Mouse (Mus musculus) intestine, embryonic 14.5 days (tissue): ENCODE measurements around the gene Dao. TPM values are rescaled to one million over a fixed set of nuclear protein-coding genes. Genes with fewer than 3 reads are reported as not detected.
A peak's percentile ranks its signal among the peaks of the same experiment; 100 is the strongest.

Experiments used
- ATAC-seq: fragments of 200-750 bp; cut with Nextera tagmentation; replicated peaks from 2 replicates; pipeline ENCODE4 v1.8.0; 2017; ENCODE audit warnings: low read depth, moderate number of reproducible peaks, moderate TSS enrichment, moderate library complexity; ENCODE audit not compliant: low FRiP score, low TSS enrichment
- DNase-seq: peaks from one replicate; pipeline ENCODE4 v3.0.0-alpha.2; 2018; ENCODE audit warnings: low spot score
- H3K27ac ChIP-seq: fragments of 300-500 bp; sonication (generic); 2 replicates; pipeline ENCODE4 v1.5.1; 2014; ENCODE audit warnings: low read depth, mild to moderate bottlenecking, control low read depth
- H3K27me3 ChIP-seq: fragments of 300-500 bp; sonication (generic); replicated peaks from 2 replicates; pipeline ENCODE4 v1.6.1; 2014; ENCODE audit warnings: low read length, control low read depth; ENCODE audit not compliant: control insufficient read depth, insufficient read depth
- H3K36me3 ChIP-seq: fragments of 300-500 bp; sonication (generic); 2 replicates; pipeline ENCODE4 v1.6.1; 2014; ENCODE audit warnings: low read length, control low read depth; ENCODE audit not compliant: control insufficient read depth, insufficient read depth
- H3K4me1 ChIP-seq: fragments of 300-500 bp; sonication (generic); replicated peaks from 2 replicates; pipeline ENCODE4 v1.6.1; 2014; ENCODE audit warnings: low read length, control low read depth, mixed read lengths; ENCODE audit not compliant: control insufficient read depth, insufficient read depth
- H3K4me2 ChIP-seq: fragments of 300-500 bp; sonication (generic); 2 replicates; pipeline ENCODE4 v1.6.1; 2014; ENCODE audit warnings: low read length
- H3K4me3 ChIP-seq: fragments of 300-500 bp; sonication (generic); 2 replicates; pipeline ENCODE4 v1.5.1; 2014; ENCODE audit warnings: low read depth, low read length, control low read depth, mixed read lengths
- H3K9ac ChIP-seq: fragments of 300-500 bp; sonication (generic); 2 replicates; pipeline ENCODE4 v1.6.1; 2014; ENCODE audit warnings: mild to moderate bottlenecking, low read length
- H3K9me3 ChIP-seq: fragments of 300-500 bp; sonication (generic); 2 replicates; pipeline ENCODE4 v1.6.1; 2016; ENCODE audit warnings: low read length, control low read depth; ENCODE audit not compliant: control insufficient read depth
- WGBS: fragments of 180-500 bp; shearing (Covaris S2); extraction: QIAGEN DNeasy Blood & Tissue Kit; methylation state at CpG from one replicate; pipeline ENCODE4 v1.1.7; 2014; 5-methylcytosine and 5-hydroxymethylcytosine counted together
- polyA plus RNA-seq: library from polyadenylated mRNA; unstranded; fragments of >200 nt; fragmentation: Nextera tagmentation; extraction: Ambion mirVana; gene quantifications from 2 replicates; pipeline ENCODE4 v1.2.1, GENCODE M21; 2014

The Dao gene
- polyA plus RNA-seq, 1 experiment from 2014 or later = 5.1 TPM

- no peaks in the 10 kb centered on the region for H3K27me3 ChIP-seq
- H3K4me2 ChIP-seq = no peak overlapping the region
- H3K4me1 ChIP-seq = no peaks in the 10 kb centered on the region
- H3K27ac ChIP-seq = no peak overlapping the region
- no peak overlapping the region for H3K9ac ChIP-seq
- WGBS = 92% methylated on average over 7 of the region's 7 CpGs
- no peaks in the 10 kb centered on the region; the same call in 1 of the 2 replicates for H3K9me3 ChIP-seq
- DNase-seq = no peak
- ATAC-seq = no peak
- H3K36me3 ChIP-seq = peaks cover 65% of the 10 kb centered on the region
- H3K4me3 ChIP-seq = no peak overlapping the region
These were observed 37.8 kb upstream of the Dao start for GRCm38 (mm10) chr5:113965659-113966185.

DNA sequence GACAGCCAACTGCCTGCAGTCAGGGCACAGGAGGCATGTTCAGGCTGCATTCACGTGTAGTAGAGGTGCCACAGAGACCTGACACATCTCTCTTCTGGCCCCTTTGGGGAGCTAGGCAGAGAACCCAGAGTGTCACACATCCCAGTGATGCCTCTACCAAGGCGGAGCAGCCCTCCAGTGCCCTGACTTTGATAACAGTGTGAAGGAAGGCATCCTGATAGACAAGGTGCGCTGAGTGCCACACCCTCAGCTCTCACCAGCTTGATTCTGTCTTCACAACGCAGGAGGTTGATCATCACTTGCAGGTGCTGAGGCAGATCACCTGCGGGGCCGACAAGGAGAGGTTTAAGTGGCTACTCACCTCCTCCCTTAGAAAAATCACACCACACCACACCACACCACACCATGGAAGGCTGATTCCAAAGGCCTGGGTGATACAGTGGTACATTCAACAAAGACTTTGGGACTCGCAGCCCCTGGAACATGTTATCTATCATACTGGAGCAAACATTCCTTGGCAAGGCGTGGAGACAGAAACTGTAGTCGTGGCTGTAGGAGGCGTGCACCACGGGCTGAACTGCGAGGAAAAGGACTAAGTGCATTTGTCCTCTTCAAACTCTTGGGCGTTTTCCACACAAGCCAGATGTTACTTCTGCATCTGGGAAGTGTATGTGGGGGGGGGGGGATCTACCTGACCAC lies 36.9 kb upstream of the Dao start:
- H3K27me3 ChIP-seq = no peaks in the 10 kb centered on the region
- H3K4me2 ChIP-seq = no peak overlapping the region
- no peak for DNase-seq
- no peak overlapping the region for H3K4me3 ChIP-seq
- no peak overlapping the region for H3K27ac ChIP-seq
- WGBS = 75% methylated on average over 13 of the region's 13 CpGs
- ATAC-seq = no peak
- H3K9ac ChIP-seq = no peak overlapping the region
- H3K36me3 ChIP-seq = peaks cover 65% of the 10 kb centered on the region
- H3K4me1 ChIP-seq = no peaks in the 10 kb centered on the region
- no peaks in the 10 kb centered on the region; the same call in 1 of the 2 replicates for H3K9me3 ChIP-seq

GRCm38 (mm10) chr5:113968371-113968770 lies 35.1 kb upstream of the Dao start:
- WGBS = 79% methylated on average over 11 of the region's 11 CpGs

GRCm38 (mm10) chr5:113971434-113971960 lies 32.0 kb upstream of the Dao start:
- Histone ChIP-seq H3K27ac (no peak overlapping the region), H3K27me3 (no peaks in the 10 kb centered on the region), H3K4me2 (no peak overlapping the region), H3K9me3 (no peaks in the 10 kb centered on the region), H3K36me3 (peaks cover 33% of the 10 kb centered on the region), H3K4me1 (peaks cover 16% of the 10 kb centered on the region), H3K9ac (no peak overlapping the region), H3K4me3 (no peak overlapping the region)
- WGBS = 75% methylated on average over 10 of the region's 10 CpGs
- DNase-seq (no peak), ATAC-seq (no peak)

More at GRCm38 (mm10) chr5:113968371-113968770, 35.1 kb upstream of the Dao start:
- Histone ChIP-seq H3K27ac (no peak overlapping the region), H3K27me3 (no peaks in the 10 kb centered on the region), H3K4me3 (no peak overlapping the region), H3K9me3 (no peaks in the 10 kb centered on the region; the same call in 1 of the 2 replicates), H3K36me3 (peaks cover 61% of the 10 kb centered on the region), H3K9ac (no peak overlapping the region), H3K4me1 (no peaks in the 10 kb centered on the region), H3K4me2 (no peak overlapping the region)
- no peak for ATAC-seq
- DNase-seq = no peak

DNA sequence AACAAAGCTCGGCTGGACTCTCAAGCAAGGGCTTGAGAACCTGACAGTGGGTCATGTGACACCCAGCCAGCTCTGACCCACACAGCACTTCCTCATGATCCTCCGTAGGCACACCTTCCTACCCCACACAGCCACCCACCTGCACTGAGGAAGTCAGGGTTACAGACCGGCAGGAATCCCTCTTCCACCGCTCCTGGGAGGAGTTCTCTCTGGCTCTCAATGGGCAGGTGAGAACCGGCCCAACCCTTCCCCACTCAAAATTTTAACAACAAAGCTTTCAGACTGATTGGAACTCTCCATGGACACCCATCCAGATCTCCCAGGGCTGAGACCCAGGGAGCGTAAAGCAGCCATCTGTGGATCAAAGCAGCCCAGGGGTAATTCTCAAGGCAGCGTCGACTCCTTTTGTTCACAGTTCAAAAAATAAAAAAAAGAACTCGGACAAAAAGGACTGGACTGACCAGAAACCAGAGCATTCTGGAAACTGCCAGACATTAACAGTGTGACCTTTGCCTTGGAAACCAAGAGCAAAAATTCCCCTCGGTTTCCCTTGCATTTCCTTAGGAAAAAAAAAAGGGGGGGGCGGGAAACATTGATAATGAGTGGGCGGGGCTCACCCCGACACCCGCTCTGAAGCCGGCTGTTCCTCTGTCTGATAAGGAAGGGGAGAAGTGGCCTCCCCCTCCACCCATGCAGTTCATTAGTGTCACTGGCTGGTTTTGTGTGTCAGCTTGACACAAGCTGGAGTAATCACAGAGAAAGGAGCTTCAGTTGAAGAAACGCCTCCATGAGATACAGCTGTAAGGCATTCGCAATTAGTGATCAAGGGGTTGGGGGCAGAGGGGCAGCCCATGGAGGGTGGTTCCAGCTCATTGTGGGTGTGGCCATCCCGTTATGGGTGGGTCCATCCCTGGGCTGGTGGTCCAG lies 30.7 kb upstream of the Dao start:
- H3K4me1 ChIP-seq = peaks cover 16% of the 10 kb centered on the region
- ATAC-seq (peak; percentile 44), DNase-seq (peak; percentile 68)
- H3K9me3 ChIP-seq = no peaks in the 10 kb centered on the region
- no peak overlapping the region for H3K9ac ChIP-seq
- no peak overlapping the region for H3K4me3 ChIP-seq
- peak overlapping the region; percentile 77 for H3K27ac ChIP-seq
- peaks cover 30% of the 10 kb centered on the region for H3K36me3 ChIP-seq
- peak overlapping the region; percentile 21; the same call in 1 of the 2 replicates for H3K4me2 ChIP-seq
- H3K27me3 ChIP-seq = no peaks in the 10 kb centered on the region
- WGBS = 21% methylated on average over 18 of the region's 18 CpGs

DNA sequence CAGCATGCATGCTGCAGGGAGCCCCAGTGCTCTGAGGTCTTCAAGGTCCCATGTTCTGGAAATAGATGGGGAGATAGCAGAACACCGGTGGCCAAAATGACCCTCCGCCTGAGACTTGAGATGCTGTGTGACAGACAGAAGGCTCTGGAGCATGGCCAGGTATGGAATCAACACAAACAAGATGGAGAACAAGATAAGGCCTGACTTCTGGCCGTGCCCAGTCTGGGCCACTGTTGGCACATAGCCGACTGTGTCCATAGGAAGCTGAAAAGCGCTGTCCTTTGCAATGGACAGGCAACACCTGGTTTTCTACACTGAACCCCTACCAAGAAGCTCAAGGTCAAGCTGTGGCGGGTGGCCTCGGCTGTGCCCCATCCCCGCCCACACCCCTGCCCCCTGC lies 29.7 kb upstream of the Dao start:
- WGBS = 91% methylated on average over 8 of the region's 8 CpGs
- Histone ChIP-seq H3K4me3 (no peak overlapping the region), H3K9me3 (no peaks in the 10 kb centered on the region), H3K36me3 (peaks cover 26% of the 10 kb centered on the region), H3K27ac (no peak overlapping the region), H3K27me3 (no peaks in the 10 kb centered on the region), H3K4me2 (no peak overlapping the region), H3K4me1 (peaks cover 16% of the 10 kb centered on the region), H3K9ac (no peak overlapping the region)
- no peak for ATAC-seq
- no peak for DNase-seq

DNA sequence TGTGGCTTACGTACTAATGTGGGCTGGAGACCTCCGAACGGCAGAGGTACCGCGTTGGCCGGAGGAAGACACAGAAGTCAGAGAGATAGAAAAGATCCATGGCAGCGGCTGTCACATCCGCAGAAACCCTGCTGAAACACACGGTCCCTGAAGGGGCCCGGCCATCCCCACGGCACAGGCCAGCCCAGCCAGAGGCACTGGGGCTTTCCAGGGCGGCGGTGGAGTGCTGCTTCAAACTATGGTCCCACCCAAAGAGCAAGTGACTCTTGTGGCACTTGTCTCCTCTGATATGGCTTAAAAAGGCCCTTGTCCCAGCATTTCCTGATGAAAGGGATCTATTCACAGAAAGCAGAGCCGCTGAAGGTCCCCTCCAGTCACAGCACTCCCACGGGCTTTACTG lies 28.9 kb upstream of the Dao start:
- ATAC-seq (no peak), DNase-seq (no peak)
- no peak overlapping the region for H3K27ac ChIP-seq
- 60% methylated on average over 15 of the region's 15 CpGs for WGBS
- H3K4me1 ChIP-seq = peaks cover 16% of the 10 kb centered on the region
- no peaks in the 10 kb centered on the region for H3K27me3 ChIP-seq
- peaks cover 18% of the 10 kb centered on the region for H3K36me3 ChIP-seq
- no peaks in the 10 kb centered on the region for H3K9me3 ChIP-seq
- H3K4me3 ChIP-seq = no peak overlapping the region
- no peak overlapping the region for H3K4me2 ChIP-seq
- H3K9ac ChIP-seq = no peak overlapping the region

- DNase-seq = no peak
- Histone ChIP-seq H3K27me3 (no peaks in the 10 kb centered on the region), H3K4me3 (no peak overlapping the region), H3K27ac (no peak overlapping the region), H3K4me2 (no peak overlapping the region), H3K9ac (no peak overlapping the region), H3K9me3 (no peaks in the 10 kb centered on the region), H3K4me1 (peaks cover 18% of the 10 kb centered on the region), H3K36me3 (peaks cover 10% of the 10 kb centered on the region; the same call in 1 of the 2 replicates)
- no peak for ATAC-seq
- 55% methylated on average over 9 of the region's 9 CpGs for WGBS
These were observed 27.8 kb upstream of the Dao start for GRCm38 (mm10) chr5:113975538-113976215.
